Mouse (Mus musculus) lung, adult 2 months (tissue): ENCODE results near the gene Zfp444.

Experiments
- CTCF ChIP-seq: fragments of 200-500 bp; IDR thresholded peaks from 2 replicates; pipeline ENCODE4 v1.5.1; 2011; ENCODE audit warnings: mild to moderate bottlenecking, low read length, control low read depth; ENCODE audit not compliant: insufficient read depth
- POLR2A ChIP-seq: fragments of 200-500 bp; IDR thresholded peaks from 2 replicates; pipeline ENCODE4 v1.6.1; 2011; ENCODE audit warnings: low read depth, mild to moderate bottlenecking, control low read depth, low read length, borderline replicate concordance; ENCODE audit errors: extremely low read depth

DNA sequence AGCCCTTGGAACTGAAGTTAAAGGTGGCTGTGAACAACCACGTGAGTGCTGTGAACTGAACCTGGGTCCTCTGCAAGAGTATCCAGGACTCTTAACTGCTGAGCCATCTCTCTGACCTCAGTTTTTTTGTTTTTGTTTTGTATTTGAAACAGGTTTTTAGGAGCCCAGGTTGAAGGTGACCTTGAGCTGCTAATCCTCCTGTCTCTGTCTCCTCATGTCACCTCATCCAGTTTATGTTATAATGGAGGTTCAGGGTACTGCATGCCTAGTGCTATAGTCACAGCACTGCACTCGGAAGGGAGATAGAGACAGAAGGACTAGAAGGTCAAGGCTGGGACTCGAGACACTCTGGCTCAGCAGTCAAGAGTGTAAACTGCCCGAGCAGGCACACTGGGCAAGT lies 9.9 kb upstream of the Zfp444 start:
- TF ChIP-seq POLR2A = no peak
- TF ChIP-seq CTCF = no peak
